Mouse (Mus musculus) kidney, adult 11 months (tissue): ENCODE measurements around the gene Nek11.

Experiments
- DNase-seq: peaks from one replicate; pipeline ENCODE4 v3.0.0; 2022

The Nek11 gene

DNA sequence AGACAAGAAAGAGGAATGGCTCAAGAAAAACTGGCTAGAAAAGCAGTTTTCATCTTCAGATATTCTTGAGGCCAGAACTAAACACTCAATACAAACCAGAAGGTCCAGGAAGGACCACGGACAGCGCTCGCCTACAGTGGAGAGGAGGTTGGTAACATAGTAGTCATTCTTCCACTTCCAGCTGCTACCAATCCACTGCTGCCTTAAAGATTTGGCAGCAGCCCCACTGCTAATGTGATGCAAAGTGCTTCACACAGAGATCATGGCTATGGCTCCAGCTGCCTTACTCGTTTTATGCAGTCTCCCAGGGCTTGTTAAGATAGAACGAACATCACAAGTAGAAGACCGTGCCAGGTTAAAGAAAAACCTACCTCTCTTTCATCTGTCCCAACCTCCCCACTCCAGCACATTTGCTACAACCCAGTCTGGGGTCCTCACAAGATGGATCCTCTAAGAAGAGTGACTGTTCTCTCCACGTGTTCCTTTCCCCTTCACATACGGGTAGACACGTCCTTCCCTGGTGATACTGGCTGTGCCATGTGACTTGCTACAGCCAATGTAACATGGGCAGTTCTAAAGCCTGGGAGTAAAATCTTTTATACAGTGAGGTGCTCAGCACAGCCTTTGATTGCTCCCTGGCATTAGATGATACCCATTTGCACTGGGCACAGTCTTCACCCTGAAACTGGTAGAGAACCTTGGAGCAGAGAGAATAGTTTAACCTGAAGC is 85.6 kb downstream of the Nek11 start:
- DNase-seq: no peak

DNA sequence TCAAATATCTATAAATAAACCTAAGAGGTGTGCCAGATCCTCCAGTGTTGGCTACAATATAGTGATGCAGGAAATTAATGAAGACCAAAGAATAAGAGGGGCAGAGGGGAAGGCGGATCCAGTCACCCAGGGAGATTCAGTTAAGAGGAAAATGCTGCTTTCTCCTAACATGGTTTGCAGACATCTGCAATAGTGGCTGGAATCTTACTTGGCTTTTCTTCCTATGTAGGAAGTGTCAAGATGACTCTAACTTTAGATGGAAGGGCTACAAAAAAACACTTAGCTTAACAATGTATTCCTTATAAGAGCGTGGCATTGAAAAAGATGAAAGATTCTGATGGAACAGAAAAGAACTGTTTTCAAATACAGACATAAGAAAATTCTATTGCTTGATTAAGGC is 89.3 kb downstream of the Nek11 start:
- no peak for DNase-seq

DNA sequence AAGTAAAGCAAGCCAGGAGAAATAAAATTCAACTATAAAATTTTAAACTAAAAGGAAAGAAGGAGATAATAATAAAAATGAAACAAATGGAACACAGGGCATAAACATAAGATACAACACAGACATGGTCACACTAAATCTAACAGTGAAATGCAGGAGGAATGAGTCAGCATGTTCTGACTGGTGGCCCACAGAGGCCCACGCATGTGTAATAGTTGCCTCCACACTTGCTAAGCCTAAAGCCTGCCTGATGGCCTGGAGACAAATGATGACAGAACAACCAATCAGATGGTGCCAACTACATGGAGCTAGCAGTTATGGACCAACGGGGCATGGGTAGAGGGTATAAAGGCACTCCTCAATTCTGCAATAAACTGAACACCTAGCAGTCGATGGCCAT is 93.1 kb downstream of the Nek11 start:
- no peak for DNase-seq

DNA sequence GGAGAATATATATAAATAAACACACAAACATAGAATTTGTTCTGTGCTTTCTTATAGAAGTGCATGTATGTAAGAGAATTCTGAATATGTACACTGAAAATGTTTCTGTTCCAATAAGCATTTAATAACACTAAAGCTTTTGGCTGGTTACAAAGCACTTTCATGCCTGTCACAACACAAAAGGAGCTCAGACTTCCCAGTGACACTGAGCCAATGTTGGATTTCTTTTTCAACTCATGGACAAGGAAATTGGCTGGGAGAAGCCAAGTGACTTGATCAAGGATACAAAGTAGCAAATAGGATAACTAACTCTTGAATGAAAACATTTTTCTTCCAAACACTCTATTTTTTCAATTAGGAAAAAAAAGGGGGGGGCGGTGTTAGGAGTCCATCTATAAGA is 93.9 kb downstream of the Nek11 start:
- no peak for DNase-seq

DNA sequence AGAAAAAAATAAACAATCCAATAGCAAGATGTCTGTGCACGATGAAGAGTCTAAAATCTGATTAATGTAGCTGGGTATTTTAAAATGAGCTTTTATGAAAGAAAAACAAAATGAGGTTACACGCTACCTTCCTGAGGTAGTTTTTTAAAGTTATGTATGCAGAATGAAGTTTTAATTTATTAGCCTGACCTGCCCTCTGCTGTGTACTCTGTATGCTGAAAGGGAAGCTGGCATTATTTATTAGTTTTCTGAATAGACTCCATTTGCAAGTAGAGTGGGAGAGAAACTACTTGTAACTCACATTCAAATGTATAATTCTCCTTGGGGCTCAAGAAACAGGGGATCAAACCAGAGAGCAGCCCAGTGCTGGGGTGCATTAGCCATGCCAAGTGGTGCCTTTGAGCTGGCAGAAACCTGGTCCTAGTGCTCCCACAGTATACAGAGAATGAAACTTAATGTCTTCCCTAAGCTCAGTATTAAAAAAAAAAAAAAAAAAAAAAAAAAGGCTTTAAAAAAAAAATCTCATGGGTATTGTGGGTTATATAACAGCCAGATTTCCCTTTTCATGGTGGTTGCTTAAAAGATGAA is 94.5 kb downstream of the Nek11 start:
- no peak for DNase-seq

DNA sequence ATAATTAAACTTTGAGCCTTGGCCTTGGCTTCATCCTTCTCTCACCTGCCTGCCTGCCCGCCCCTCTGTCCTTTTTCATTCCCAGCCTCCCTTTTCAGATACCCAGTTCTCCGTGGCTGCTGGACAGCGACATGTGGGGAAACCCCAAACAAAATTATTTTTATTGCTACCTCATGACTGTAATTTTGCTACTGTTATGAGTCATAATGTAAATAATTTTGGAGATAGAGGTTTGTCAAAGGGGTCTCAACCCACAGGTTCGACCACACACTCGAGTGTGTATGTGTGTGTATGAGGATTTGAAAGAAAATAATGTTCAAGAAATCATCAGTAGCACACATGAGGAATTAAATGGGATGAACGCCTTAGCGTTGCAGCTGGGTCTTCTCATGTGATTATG is 110.7 kb downstream of the Nek11 start:
- no peak for DNase-seq

DNA sequence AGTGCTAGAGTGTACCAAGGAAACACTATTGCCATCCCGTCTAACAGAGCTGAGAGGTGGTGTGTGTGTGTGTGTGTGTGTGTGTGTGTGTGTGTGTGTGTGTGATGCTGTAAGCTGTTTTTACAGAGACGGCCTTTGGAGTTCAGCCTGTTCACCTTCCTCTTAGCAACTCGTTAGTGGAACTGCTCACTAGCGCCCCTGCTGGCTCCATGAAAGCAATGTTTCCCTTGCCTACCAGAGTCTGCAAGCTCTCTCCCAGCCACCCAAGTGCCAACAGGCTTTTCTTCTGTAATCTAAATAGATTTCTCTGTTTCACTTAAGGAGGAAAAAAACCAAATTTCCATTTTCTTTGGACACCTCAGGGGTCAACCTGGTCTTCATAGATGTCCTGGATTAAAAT is 112.6 kb downstream of the Nek11 start:
- no peak for DNase-seq

DNA sequence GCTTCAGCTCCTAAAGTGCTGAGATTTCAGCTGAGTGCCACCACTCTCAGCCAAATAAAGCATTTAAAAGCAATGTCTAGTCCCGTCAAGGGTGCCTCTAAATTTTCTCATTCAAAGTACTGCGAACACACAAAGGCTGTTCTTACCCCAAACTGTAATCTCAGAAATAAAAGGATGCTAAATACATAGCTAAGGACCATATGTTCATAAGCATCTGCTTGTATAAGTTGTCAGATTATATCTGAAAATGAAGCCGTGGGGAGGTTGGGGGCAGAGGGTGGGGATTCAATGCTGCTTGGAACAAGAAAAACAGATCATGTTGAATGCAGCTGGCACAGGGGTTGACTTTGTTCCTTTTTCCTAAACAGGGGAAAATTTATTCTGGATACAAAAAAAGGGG is 120.4 kb downstream of the Nek11 start:
- no peak for DNase-seq

DNA sequence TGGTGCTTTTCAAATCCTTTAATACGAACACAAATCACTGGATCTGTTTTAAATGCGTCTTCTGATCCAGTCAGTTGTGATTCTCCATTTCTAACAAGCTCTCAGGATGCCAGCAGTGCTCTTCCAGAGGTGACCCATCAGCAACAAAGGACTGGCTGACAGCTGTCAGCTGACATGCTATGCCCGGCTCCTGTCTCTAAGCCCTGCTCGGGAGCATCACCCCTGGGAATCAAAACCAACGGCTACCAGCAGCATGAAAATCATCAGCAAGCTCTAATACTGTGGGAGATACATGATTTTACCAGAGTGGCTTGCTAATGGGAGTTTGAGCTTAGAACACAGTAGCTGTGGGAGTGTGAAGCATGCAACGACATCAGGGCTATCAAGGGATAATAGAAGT is 121.0 kb downstream of the Nek11 start:
- no peak for DNase-seq

DNA sequence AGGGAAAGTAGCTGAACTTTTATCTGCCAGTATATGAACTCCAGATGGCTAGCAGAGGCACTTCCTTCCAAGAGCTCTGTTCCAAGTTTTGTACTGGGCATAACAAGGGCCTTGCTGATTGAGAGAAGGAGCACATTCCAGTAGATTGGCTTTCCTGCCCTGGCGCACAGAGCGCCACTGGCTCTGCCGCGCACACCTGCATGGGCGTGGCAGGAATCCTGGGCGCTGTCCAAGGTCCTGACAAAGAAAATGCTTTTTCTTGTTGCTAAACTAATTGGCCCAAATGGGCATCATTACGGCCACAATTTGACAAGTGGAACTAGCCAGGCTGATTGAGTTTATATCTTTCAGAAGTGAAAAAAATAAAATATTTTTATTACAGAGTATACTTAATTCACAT is 123.1 kb downstream of the Nek11 start:
- DNase-seq: no peak

DNA sequence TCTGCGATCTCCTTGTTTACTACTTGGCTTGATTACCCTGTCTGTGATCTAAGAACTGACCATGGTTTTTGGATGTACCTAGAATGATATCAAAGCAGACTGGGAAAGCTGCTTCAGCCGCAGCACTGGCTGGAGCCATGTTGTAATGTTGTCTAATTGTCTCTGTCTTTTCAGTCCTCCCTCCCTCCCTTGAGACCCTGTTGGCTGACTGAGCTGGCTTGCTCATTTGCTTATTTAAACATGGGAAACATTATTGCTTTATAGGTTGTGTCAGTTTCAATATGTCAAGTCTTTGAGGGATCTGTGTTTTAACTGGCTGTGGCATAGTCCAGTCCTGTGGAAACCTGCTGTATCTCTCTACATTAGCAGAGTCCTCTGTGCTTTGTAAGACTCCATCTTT is 132.2 kb downstream of the Nek11 start:
- DNase-seq: no peak

DNA sequence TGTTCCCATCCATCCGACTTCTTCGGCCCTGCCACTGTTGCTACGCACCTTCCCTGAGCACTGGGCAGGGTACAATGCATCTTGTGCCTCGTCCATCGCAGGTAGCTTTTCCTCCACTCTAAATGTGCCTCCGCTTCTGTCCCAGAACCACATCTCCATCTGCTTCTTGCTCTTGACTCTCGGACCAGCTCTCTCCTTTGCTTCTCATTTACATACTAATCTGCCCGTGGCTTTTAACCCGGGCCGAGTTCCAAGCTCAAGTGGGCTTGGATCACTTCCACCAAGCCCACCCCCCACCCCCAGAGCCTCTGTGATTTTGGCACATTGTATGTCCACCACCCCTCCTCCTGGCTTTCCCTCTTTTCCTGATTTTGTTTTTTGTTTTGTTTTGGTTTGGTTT is 137.7 kb downstream of the Nek11 start:
- no peak for DNase-seq

DNA sequence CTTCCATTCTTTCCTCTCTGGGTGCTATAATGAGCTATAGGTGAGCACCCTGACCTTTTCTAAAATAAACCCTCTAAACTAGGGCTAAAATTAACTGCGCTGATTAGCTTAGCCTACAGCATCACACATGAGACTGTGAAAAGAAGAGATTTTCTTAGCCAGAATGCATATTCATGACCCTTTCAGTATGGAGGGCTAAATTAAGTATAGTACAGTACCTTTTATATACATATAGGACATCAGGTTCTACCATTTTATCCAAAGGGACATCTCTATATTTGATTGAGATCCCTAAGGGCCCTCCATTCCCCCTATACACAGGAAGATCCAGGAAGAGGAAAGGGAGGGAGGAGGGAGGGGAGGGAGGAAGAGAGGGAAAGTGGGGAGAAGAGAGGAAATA is 141.2 kb downstream of the Nek11 start:
- DNase-seq: no peak

DNA sequence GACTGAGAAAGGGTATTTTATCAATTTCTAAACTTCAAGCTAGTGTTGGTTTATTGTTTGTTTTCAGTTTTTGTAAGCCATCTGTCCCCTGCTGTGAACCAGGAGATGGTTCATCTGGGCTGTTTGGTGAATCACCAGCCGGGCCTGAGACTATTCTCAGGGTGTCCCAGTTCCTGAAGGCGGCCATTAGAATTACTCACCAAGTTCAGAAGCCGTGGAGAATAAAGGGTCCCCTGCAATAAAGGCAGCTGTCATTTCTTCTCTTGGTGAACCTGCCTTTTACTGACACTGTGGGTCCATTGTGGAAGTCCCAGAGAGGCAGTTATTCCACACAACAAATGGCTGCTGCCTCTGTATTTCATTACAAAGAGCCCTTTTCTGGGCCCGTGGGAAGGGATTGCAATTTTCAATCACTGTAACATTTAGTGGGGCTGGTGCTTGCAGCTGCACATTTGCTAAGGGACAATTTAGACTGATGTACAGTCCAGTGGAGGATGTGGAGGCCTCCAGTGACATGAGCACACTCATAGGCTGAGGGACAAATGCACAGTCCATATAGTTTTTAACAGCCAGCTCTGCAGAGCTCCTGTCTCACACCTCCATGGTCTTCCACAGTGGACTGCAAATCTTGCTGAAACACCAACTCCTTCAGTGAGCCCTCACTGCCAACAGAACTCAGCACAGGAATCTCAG is 142.8 kb downstream of the Nek11 start:
- no peak for DNase-seq

DNA sequence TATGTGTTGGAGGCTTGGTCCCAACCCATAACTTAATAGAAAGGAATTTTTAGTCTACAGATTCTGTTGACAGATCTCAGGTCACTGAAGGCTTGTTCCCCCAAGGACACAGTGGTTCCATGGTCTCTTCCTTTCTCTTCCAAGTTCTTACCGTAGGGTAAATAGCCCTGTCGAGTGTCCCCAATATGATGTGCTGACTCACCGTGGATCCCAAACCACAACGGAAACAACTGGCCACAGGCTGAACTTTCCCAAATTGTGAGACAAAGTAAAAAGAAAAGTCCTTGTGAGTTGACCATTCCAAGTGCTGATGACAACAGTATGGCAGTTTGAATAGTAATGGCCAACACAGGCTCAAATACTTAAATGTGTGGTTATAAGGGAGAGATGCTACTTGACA is 144.1 kb downstream of the Nek11 start:
- no peak for DNase-seq

DNA sequence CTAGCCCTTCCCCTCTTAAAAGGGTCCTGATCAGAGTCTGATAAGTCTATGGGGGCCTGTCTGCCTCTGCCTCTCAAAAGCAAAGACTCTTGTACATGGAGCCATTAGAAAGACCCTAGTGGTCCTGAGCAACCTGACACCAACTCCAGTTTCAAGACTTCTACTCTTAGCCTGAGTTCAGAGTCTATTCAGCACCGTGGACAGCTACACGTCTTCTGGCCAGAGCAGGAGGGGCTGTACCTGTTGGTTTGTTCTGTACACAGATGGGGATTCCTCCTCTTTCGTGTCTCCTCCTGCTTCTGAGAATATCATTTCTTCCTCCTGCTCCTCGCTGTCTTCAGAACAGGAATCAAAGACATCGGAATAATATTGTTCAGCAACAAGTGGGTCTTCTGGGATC is 151.3 kb downstream of the Nek11 start:
- no peak for DNase-seq

DNA sequence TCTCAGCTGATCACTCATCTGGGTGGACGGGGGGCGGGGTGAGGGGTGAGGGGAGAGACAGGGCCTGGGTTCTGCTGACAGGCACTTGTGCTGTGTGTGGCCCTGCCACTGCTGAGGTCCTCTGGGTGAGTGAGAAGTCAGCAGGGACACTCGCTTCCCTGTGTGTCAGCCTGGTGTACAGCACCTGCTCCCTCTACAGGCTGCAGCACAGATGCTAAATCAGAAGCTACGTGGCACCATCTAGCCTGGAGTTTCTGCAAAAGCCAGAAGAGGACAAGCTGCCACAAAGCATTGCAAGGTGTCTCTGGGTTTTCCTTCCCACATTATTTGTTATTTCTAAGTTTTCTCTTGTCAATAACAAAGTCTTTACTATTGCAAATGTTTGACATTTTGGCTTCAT is 180.9 kb downstream of the Nek11 start:
- no peak for DNase-seq

DNA sequence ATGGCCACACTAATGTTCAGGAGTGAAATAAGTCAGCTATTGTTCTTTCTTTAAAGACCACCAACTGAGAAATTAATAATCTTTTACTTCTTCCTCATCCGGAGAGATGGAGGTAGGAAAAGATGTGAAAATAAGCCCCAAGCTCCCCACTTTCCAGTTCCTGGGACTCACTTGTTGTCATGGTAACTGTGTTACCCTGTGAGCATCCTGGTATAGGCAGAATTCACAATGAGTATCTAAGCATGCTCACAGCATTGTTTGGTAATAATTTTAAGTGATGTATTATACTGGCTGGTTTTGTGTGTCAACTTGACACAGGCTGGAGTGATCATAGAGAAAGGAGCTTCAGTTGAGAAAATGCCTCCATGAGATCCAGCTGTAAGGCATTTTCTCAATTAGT is 195.0 kb downstream of the Nek11 start:
- no peak for DNase-seq

DNA sequence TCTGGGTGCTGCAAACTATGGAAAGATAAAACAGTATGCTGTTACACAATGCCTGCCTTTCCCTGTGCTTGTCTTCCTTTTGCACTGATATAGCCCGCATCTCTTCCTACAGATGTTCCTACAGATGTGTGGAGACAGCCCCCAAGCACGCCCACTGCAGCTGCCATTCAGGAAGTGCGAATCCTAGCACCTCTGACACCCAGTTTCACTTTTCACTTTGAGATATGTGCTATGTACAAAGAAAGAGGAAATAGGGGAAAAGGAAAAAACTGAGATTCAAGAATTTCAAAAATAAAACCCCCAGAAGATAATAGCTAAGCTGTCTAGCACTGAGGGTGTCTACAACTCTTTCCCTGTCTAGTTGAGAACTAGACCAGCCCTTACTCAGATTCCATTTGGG is 208.6 kb downstream of the Nek11 start:
- DNase-seq: no peak

DNA sequence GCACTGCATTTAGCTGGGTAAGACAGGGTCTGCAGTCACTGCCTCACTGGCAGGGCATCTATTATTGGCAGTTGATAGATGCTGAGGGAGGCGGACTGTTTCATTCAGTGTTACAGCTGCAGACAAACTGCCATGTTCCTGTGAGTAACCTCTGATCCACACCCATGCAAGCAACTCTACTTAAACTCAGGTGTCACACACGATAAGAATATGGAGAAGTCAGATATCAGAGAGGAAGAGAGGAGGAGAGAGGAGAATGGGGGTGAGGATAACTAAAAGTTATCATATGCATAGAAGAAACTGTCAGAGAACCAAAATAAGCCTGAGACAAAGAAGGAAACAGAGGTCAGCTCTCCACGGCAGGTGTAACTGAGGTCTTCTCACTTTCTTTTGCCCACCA is 212.9 kb downstream of the Nek11 start:
- no peak for DNase-seq

DNA sequence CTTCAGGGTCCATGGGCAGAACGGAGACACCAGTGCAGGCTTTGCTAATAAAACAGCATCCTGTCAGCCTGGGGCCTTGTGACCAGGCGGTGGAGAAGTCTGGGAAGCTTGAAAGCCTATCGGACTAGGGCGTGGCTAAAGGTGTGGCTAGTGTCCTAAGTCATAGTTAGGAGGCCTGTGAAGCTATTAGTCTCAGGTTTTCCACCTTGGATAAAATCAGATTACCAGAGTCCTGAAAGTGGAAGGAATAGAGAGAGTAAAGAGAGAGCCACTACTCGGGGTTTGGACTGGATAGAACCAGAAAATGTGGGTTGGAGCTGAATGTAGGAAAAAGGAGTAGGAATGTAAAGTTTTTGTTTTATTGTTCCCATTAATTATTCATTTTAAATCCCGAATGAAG is 250.3 kb downstream of the Nek11 start, which contains the start of gene 1700080E11Rik:
1700080E11Rik (minus strand) TSS at position 101 of the 400 bp plus-strand sequence.
- DNase-seq: no peak

DNA sequence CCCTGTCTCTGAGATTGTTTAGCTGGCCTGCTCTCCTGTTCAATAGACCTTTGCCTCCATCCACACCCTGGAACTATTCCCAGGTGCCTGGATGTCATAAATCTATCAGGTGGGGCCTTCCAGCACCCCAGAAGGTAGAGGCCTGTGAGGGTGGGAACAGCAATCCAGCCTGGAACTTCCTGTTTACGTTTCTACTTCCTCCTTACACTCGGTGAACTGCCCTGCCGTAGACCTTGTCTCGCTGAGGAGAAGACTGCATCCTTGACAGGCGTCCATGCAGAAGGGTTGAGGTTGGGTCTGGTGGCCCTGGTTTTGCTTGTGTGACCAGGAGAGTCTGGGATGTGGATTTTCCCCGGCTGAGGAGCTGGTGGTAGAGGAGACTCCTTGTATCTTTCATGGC is 256.1 kb downstream of the Nek11 start:
- DNase-seq: no peak

DNA sequence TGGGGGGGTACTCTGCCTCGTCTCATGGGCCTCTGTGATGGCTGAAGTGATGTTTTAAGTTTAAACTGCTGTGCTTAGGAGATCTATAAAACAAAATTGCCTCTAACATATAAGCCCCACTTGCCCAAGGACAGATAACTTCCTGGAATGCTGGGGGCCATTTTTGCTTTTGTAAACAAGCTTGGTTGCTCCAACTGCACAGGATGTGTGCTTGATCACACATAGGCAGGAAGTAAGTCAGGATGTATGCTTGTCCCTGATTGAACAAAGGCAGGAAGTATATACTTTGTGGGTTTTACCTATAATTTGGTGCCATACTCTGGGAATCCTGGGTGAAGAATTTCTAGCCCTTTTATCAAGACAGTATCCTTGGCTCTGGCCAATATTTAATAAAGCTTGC is 258.9 kb downstream of the Nek11 start:
- no peak for DNase-seq

DNA sequence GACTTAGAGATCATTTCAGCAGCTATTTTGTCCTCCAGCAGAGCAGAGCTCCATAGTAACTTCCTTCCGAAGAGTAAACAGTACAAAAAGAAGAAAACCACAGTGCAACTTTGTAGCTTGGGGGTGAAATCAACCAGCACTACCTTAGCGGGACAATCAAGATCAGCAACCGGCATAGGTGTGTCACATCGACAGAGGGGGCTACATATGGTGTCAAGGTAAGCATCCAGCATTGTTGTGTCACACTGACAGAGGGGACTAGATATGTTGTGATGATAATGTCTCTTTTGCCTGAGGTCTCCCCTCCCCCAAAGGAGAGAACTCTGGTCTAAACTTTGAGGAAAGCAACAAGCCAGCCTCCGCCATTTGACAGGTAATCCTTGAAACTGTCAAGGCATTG is 260.8 kb downstream of the Nek11 start:
- no peak for DNase-seq

DNA sequence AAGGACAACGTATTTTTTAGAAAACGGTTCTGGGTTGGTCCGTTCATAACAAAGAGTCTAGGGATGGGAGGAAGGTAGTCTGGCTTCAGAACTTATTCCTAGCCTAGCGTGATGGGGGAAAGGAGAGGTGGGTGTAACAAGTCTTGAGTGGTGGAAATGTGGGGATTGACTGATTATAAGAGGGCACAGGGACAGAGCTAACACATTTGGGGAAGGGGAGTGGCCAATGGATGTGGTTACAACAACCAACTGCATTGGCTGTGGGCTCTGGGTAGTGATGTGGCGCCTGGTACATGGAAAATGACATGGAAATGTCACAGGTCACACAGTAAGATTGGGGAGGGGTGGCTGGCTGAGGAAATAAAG is 263.3 kb downstream of the Nek11 start:
- no peak for DNase-seq
